In the genomic region with DNA sequence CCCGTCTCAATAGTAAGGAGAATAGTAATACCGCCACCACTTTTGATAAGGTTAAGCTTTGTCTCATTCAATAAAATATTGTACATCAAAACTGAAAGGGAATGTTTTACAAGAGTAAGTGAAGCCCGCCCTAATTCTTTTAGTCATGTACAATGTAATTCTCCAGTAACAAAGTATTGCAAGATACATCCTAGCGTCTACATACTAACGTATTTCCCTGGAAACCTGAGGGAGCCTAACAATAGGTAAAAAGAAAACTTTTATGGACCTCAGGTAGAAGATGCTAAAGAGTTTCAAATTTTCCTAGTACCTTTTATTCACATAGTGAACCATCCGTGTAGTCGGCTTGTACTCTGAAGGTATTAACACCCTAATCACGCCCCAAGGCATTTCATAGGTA, we compare ENCODE assay signal across 8 mouse cellular contexts. TPM values are rescaled to one million over a fixed set of nuclear protein-coding genes. Genes with fewer than 3 reads are reported as not detected.
A peak's percentile ranks its signal among the peaks of the same experiment; 100 is the strongest.
DNase-seq lines count a peak whose midpoint lies in the region; ATAC-seq and TF ChIP-seq lines count a peak whose summit lies in the region.

No protein-coding gene starts in this region.

- H3K4me1 ChIP-seq in kidney, adult 2 months (ENCODE audit: control insufficient read depth, insufficient read depth, low read length) = peaks cover 4% of the 10 kb centered on the region; the same call in 1 of the 2 replicates
- H3K4me1 ChIP-seq in MEL (ENCODE audit: control insufficient read depth in 1 of 2, insufficient read depth in 2 of 2, low read length in 2 of 2) = peaks cover 3 to 12% of the 10 kb centered on the region in 2 experiments; a peak in 3 of 4 replicates
- H3K4me1 ChIP-seq in forebrain, embryonic 16.5 days (replicated peaks; ENCODE audit: control insufficient read depth, insufficient read depth, low read length) = peaks cover 13% of the 10 kb centered on the region; the same call in 1 of the 2 replicates

- H3K9ac ChIP-seq in MEL (ENCODE audit: control insufficient read depth, low read depth, low read length, poor library complexity, severe bottlenecking) = peak overlapping the region; percentile 97
- H3K9ac ChIP-seq in forebrain, embryonic 16.5 days (replicated peaks; ENCODE audit: low read depth, low read length) = peak overlapping the region; percentile 32; the same call in 1 of the 2 replicates

- no peaks in the 10 kb centered on the region for H3K27me3 ChIP-seq in kidney, adult 2 months (replicated peaks; ENCODE audit: control insufficient read depth, insufficient read depth, low read length)
- H3K27me3 ChIP-seq in MEL (ENCODE audit: control insufficient read depth in 1 of 2, insufficient read depth in 2 of 2, low read length in 2 of 2) = no peaks in the 10 kb centered on the region
- H3K27me3 ChIP-seq in forebrain, embryonic 16.5 days (replicated peaks; ENCODE audit: control insufficient read depth, insufficient read depth, low read length) = no peaks in the 10 kb centered on the region

- no peak overlapping the region; the same call in 1 of the 2 replicates for H3K27ac ChIP-seq in kidney, adult 2 months (ENCODE audit: insufficient read depth, low read depth, low read length)
- H3K27ac ChIP-seq in MEL (ENCODE audit: control insufficient read depth, low read depth, low read length) (no peak overlapping the region), macrophage (no peak overlapping the region)
- no peak overlapping the region for H3K27ac ChIP-seq in forebrain, embryonic 16.5 days (ENCODE audit: low read length)

- no peaks in the 10 kb centered on the region for H3K36me3 ChIP-seq in kidney, adult 2 months (ENCODE audit: control insufficient read depth, insufficient read depth, low read length)
- peaks cover 4 to 37% of the 10 kb centered on the region in 2 experiments; a peak in 3 of 4 replicates for H3K36me3 ChIP-seq in MEL (ENCODE audit: control insufficient read depth in 1 of 2, insufficient read depth in 2 of 2, low read length in 2 of 2)
- no peaks in the 10 kb centered on the region for H3K36me3 ChIP-seq in forebrain, embryonic 16.5 days (ENCODE audit: control insufficient read depth, insufficient read depth)
- no peaks in the 10 kb centered on the region for H3K36me3 ChIP-seq in macrophage (ENCODE audit: inconsistent target)

- peak overlapping the region; percentile 98; the same call in 1 of the 2 replicates for H3K4me3 ChIP-seq in kidney, adult 2 months (ENCODE audit: insufficient read depth, low read depth, low read length)
- H3K4me3 ChIP-seq in MEL (ENCODE audit: control insufficient read depth in 1 of 2, insufficient read depth in 1 of 2, low read depth in 2 of 2, low read length in 2 of 2) = peak overlapping the region; percentile 83 to 89
- H3K4me3 ChIP-seq in forebrain, embryonic 16.5 days (replicated peaks; ENCODE audit: low read length) = peak overlapping the region; percentile 62
- H3K4me3 ChIP-seq in macrophage (ENCODE audit: inconsistent target) = peak overlapping the region; percentile 54

- peak; percentile 23 for DNase-seq in kidney, adult 2 months
- DNase-seq in kidney, adult 11 months = no peak
- DNase-seq in MEL (ENCODE audit: low read depth, low spot score) = peak; percentile 60
- no peak for DNase-seq in frontal cortex, postnatal 36 days (ENCODE audit: low spot score in 2 of 2)
- DNase-seq in spleen, adult 18-20 months = no peak

- no peak for ATAC-seq in forebrain, embryonic 16.5 days
- no peak for ATAC-seq in erythroid progenitor cell, adult 5-6 weeks (replicated peaks; ENCODE audit: low FRiP score, poor library complexity, severe bottlenecking)

- H3K4me2 ChIP-seq in forebrain, embryonic 16.5 days (ENCODE audit: low read length) = peak overlapping the region; percentile 58

- H3K79me2 ChIP-seq in MEL (ENCODE audit: control insufficient read depth, insufficient read depth, low read length, poor library complexity) (peaks cover 63% of the 10 kb centered on the region), macrophage (ENCODE audit: inconsistent target) (peaks cover 54% of the 10 kb centered on the region)

- WGBS in kidney, adult 2 months = 1% methylated on average over 8 of the region's 8 CpGs
- 28% methylated on average over 8 of the region's 8 CpGs for WGBS in forebrain, embryonic 16.5 days
- WGBS in macrophage (ENCODE audit: missing documents) = 19% methylated on average over 8 of the region's 8 CpGs

- H3K9me3 ChIP-seq in MEL (replicated peaks; ENCODE audit: insufficient read depth, low read length) = no peaks in the 10 kb centered on the region
- no peaks in the 10 kb centered on the region for H3K9me3 ChIP-seq in forebrain, embryonic 16.5 days (ENCODE audit: control insufficient read depth, low read length)

- TF ChIP-seq CTCF in kidney, adult 2 months (conservative IDR thresholded peaks at IDR 0.05; ENCODE audit: insufficient read depth, insufficient read length, low read depth, low read length) = no peak
- no peak for TF ChIP-seq CTCF in MEL (IDR thresholded peaks at IDR 0.05 in 2 of 3, conservative IDR thresholded peaks at IDR 0.05 in 1 of 3; ENCODE audit: control insufficient read depth in 1 of 3, insufficient read depth in 1 of 3, low read depth in 2 of 3, low read length in 3 of 3, poor library complexity in 1 of 3, severe bottlenecking in 1 of 3)

- TF ChIP-seq EP300 in MEL (IDR thresholded peaks at IDR 0.05; ENCODE audit: low read depth in 1 of 2, low read length in 2 of 2) = no peak

- no peak for TF ChIP-seq RAD21 in MEL (IDR thresholded peaks at IDR 0.05; ENCODE audit: low read depth, low read length)

- TF ChIP-seq POLR2A in kidney, adult 2 months (IDR thresholded peaks at IDR 0.05; ENCODE audit: low read depth, low read length) = no peak
- no peak for TF ChIP-seq POLR2A in MEL (IDR thresholded peaks at IDR 0.05; ENCODE audit: control insufficient read depth in 1 of 2, insufficient read depth in 1 of 2, low read depth in 1 of 2, low read length in 2 of 2, poor library complexity in 1 of 2)

TF ChIP-seq in MEL, 35 proteins besides CTCF, POLR2A, EP300 and RAD21:
- peak; percentile 25; the same call in 1 of the 2 replicates for TF ChIP-seq SIN3A (IDR thresholded peaks at IDR 0.05; ENCODE audit: low read length)
- no peak for TF ChIP-seq BHLHE40 (IDR thresholded peaks at IDR 0.05; ENCODE audit: borderline replicate concordance, low read depth, low read length)

RNA-seq across cellular contexts. Expression of gene Med14, which starts 1.4 kb away (rescaled TPM):
- polyA plus RNA-seq in kidney, adult 2 months (2012; rRNA removed) = 17.4 and 25.0 TPM in 2 replicates
- total RNA-seq in MEL (2012; rRNA removed) = 34.6 and 42.1 TPM in 2 replicates
- 10 to 100 TPM; 53.3 to 77.9 TPM for polyA plus RNA-seq in MEL (2012; ENCODE audit: insufficient read depth in 1 of 2, insufficient read length in 2 of 2, low read depth in 1 of 2, low replicate concordance in 2 of 2, missing spikeins in 1 of 2)
- polyA plus RNA-seq in forebrain, embryonic 16.5 days (2015; fragmentation: Nextera tagmentation; extraction: Ambion mirVana) = 14.1 and 15.5 TPM in 2 replicates
- 10 to 100 TPM; 22.0 to 52.7 (median 41.9) TPM for total RNA-seq in macrophage (2018; cell fraction: chromatin; rRNA removed)
- 10 to 100 TPM in 11 of 26 experiments, 1 to 10 TPM in 15; 7.4 to 13.4 (median 9.7) TPM for total RNA-seq in macrophage (2018; cell fraction: cytosol; rRNA removed)
- total RNA-seq in macrophage (2018; cell fraction: nucleus; rRNA removed) = 10 to 100 TPM; 12.0 to 41.4 (median 20.1) TPM
- 8.5 to 9.5 TPM (median 8.9 TPM) in 3 replicates for polyA plus RNA-seq in macrophage (2018)
- total RNA-seq in erythroid progenitor cell, adult 5-6 weeks (2015; ENCODE audit: low replicate concordance) = 75.7 and 92.6 TPM in 2 replicates
- total RNA-seq in erythroid progenitor cell, adult 5-6 weeks (2017; ENCODE audit: low replicate concordance) = 28.1 and 33.9 TPM in 2 replicates

Comparison
In these comparisons a context has a peak if more than half of its experiments do, and no peak if none do; other contexts are left out.
1. DNase-seq: peak in kidney, adult 2 months (single experiment) and MEL (single experiment); none in kidney, adult 11 months (single experiment), frontal cortex, postnatal 36 days (0 of 2) and spleen, adult 18-20 months (0 of 2).
2. Peak in every context shown above with its lines, with median percentiles within 50 percentile points of each other: H3K4me3 ChIP-seq.